In the genomic region with DNA sequence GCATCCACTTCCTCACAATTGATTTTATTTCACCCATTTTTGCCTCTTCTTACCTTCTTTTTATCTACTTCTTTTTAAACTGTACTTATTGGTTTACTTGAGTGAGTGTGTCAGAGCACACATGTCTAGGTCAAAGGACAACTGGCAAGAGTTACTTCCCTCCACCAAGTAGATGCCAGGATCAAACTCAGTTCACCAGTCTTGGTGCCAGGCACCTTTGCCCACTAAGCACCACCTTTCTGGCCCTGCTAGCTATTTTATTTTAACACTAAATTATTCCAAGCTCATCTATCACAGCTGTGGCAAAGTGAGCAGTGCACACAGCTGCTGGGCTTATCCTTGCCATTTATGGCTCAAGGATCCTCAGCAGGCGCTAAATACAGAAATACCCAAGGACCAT, we compare ENCODE assay signal across 16 mouse cellular contexts. TPM values are rescaled to one million over a fixed set of nuclear protein-coding genes. Genes with fewer than 3 reads are reported as not detected.
DNase-seq lines count a peak whose midpoint lies in the region; ATAC-seq lines count a peak whose summit lies in the region.
"Had no signal": no experiment of that assay in that cellular context is flagged by ENCODE, and none has a peak within 500 bp of the region (broad histone marks: within the 10 kb centered on the region; RNA-seq: fewer than 3 reads in every experiment).

No protein-coding gene starts in this region.

- no peak for ATAC-seq in kidney, embryonic 16.5 days (ENCODE audit: low FRiP score, low TSS enrichment)
- ATAC-seq: forebrain, embryonic 15.5 days had no signal

- H3K36me3 ChIP-seq in kidney, embryonic 16.5 days (ENCODE audit: insufficient read depth, low read length), result no peaks in the 10 kb centered on the region
- H3K36me3 ChIP-seq: embryonic facial prominence, embryonic 12.5 days; forebrain, embryonic 15.5 days; heart, embryonic 13.5 days had no signal

- WGBS in kidney, embryonic 16.5 days, result 95% methylated on average over 1 of the region's 1 CpGs

- H3K9me3 ChIP-seq in kidney, embryonic 16.5 days (ENCODE audit: low read length), result no peaks in the 10 kb centered on the region
- H3K9me3 ChIP-seq: embryonic facial prominence, embryonic 12.5 days; forebrain, embryonic 15.5 days; heart, embryonic 13.5 days had no signal

- DNase-seq in kidney, adult 11 months, result peak; percentile 73
- peak; percentile 84 for DNase-seq in kidney, adult 9 months
- no peak for DNase-seq in kidney, postnatal 10 days
- DNase-seq in kidney, postnatal 36 days, result peak; percentile 71 to 76
- DNase-seq in layer of hippocampus, adult 11-12 months (ENCODE audit: low spot score), result no peak
- DNase-seq in left cerebral cortex, adult 11 months (ENCODE audit: low spot score), result no peak
- DNase-seq: adrenal gland, postnatal 14 days; cerebellum, adult 11-12 months; cerebellum, adult 9-10 months; cerebellum, postnatal 25 days; heart, adult 2 months; heart, postnatal 36 days had no signal

- no peak overlapping the region for H3K4me2 ChIP-seq in kidney, embryonic 16.5 days (replicated peaks; ENCODE audit: low read depth, low read length)
- H3K4me2 ChIP-seq: embryonic facial prominence, embryonic 12.5 days; forebrain, embryonic 15.5 days; heart, embryonic 13.5 days had no signal

- H3K27me3 ChIP-seq in kidney, embryonic 16.5 days (ENCODE audit: insufficient read depth, low read length), result no peaks in the 10 kb centered on the region
- H3K27me3 ChIP-seq: embryonic facial prominence, embryonic 12.5 days; forebrain, embryonic 15.5 days; heart, embryonic 13.5 days had no signal

- no peak overlapping the region for H3K4me3 ChIP-seq in kidney, embryonic 16.5 days (ENCODE audit: low read length)
- H3K4me3 ChIP-seq: embryonic facial prominence, embryonic 12.5 days; forebrain, embryonic 15.5 days; heart, adult 2 months; heart, embryonic 13.5 days had no signal

- no peaks in the 10 kb centered on the region for H3K4me1 ChIP-seq in kidney, embryonic 16.5 days (ENCODE audit: insufficient read depth, low read length)
- H3K4me1 ChIP-seq: forebrain, embryonic 15.5 days; heart, embryonic 13.5 days had no signal

- H3K9ac ChIP-seq in kidney, embryonic 16.5 days (replicated peaks; ENCODE audit: low read length), result no peak overlapping the region
- H3K9ac ChIP-seq: embryonic facial prominence, embryonic 12.5 days; forebrain, embryonic 15.5 days; heart, embryonic 13.5 days had no signal

- H3K27ac ChIP-seq in kidney, embryonic 16.5 days (ENCODE audit: low read length), result no peak overlapping the region
- H3K27ac ChIP-seq: embryonic facial prominence, embryonic 12.5 days; forebrain, embryonic 15.5 days; heart, adult 2 months; heart, embryonic 13.5 days had no signal

RNA-seq across cellular contexts. Expression of gene Xdh, which starts 46.9 kb away (rescaled TPM):
- 1.5 and 2.3 TPM in 2 replicates for polyA plus RNA-seq in kidney, embryonic 16.5 days (2015; fragmentation: Nextera tagmentation; extraction: Ambion mirVana)

Comparison
In these comparisons a context has a peak if more than half of its experiments do, and no peak if none do; other contexts are left out.
1. DNase-seq: peak in kidney, adult 11 months (single experiment), kidney, adult 9 months (single experiment) and kidney, postnatal 36 days (2 of 2); none in kidney, postnatal 10 days (single experiment), layer of hippocampus, adult 11-12 months (single experiment) and left cerebral cortex, adult 11 months (single experiment).